Mouse (Mus musculus) CD4-positive, CD25-positive, alpha-beta regulatory T cell, adult 9 weeks (primary cell): ENCODE measurements around the gene Olfr53. TPM values are rescaled to one million over a fixed set of nuclear protein-coding genes. Genes with fewer than 3 reads are reported as not detected.

Source experiments
- polyA plus RNA-seq: library from polyadenylated mRNA; unstranded; fragments of 100-300 nt; shearing (Covaris generic); gene quantifications from one replicate; pipeline ENCODE4 v1.2.1, GENCODE M21; 2017

Gene Olfr53
- not detected for polyA plus RNA-seq

DNA sequence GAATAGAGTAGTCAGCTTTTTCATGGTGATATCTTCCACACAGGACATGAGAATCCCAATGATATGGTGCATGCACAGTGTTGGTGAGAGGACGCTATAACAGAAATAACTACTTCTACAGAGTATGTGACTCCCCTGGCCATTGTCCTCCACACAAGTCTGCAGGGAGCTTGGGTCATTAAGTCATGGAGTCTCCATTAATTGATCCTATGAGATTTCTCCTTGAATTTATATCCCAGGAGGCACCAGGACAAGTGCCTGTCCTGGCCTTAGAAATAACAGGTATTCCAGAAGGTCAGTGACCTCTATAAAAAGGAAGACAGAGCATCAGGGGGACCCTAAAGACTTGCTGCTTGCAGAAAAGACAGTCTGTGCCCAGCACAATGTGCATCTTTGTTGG lies at the start of gene Olfr53:
Gene Olfr53 (plus strand): TSS at position 301 of the 400 bp plus-strand sequence.

DNA sequence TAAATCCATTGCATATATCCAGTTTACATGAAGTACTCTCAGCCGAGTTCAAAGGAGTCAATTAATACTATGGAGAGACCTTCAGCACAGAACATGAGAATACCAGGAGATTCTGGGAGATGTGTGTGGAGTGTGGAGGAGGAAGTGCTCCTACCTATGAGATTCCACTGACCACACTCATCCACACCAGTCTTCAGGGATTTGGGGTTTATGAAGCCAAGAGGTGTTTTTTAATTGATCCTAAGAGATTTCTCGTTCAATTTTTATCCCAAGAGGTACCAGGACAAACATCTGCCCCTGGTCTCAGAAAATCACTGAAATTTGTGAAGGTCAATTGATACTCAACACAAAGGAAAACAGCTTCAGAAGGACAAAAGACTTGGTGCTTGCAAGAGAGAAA lies 45.3 kb upstream of the Olfr53 start, which contains the start of gene Olfr46:
Gene Olfr46 (plus strand): TSS at position 301 of the 400 bp plus-strand sequence.

DNA sequence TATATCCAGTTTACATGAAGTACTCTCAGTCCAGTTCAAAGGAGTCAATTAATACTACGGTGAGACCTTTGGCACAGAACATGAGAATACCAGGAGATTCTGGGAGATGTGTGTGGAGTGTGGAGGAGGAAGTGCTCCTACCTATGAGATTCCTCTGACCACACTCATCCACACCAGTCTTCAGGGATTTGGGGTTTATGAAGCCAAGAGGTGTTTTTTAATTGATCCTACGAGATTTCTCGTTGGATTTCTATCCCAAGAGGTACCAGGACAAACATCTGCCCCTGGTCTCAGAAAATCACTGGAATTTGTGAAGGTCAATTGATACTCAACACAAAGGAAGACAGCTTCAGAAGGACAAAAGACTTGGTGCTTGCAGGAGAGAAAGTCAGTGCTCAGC lies 17.6 kb upstream of the Olfr53 start, which contains the start of gene Olfr61:
Gene Olfr61 (plus strand): TSS at position 301 of the 400 bp plus-strand sequence.

DNA sequence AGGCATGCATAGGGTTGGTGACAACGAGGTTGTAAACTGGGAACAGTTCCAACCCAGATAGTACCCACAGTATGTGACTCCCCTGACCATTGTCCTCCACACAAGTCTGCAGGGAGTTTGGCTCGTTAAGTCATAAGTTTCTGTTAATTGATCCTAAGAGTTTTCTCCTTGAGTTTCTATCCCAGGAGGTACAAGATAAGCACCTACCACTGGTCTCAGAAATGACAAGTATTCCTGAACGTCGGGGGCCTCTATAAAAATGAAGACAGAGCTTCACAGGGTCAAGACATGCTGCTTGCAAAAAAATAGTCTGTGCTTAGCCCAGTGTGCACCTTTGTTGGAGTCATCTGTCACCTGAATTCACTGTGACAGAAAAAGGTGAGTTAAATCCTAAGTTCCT lies 13.4 kb downstream of the Olfr53 start, which contains the start of gene Olfr539:
Gene Olfr539 (plus strand): TSS at position 301 of the 400 bp plus-strand sequence.

DNA sequence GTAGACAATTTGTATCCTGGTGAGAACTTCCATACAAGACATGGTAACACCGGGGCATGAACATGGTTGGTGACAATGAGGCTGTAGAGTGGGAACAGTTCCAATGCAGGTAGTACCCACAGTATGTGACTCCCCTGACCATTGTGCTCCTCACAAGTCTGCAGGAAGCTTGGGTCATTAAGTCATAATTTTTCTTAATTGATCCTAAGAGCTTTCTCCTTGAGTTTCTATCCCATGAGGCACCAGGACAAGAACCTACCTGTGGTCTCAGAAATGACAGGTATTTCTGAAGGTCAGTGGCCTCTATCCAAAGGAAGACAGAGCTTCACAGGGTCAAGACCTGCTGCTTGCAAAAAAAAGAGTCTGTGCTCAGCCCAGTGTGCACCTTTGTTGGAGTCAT lies 35.4 kb downstream of the Olfr53 start, which contains the start of gene Olfr45:
Gene Olfr45 (plus strand): TSS at position 301 of the 400 bp plus-strand sequence.

DNA sequence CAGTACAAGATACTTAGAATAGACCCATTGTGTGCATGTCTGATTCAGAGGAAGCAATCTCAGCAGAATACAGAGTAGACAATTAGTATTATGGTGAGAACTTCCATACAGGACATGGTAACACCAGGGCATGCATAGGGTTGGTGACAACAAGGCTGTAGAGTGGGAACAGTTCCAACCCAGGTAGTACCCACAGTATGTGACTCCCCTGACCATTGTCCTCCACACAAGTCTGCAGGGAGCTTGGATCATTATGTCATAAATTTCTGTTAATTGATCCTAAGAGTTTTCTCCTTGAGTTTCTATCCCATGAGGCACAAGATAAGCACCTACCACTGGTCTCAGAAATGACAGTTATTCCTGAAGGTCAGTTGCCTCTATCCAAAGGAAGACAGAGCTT lies 50.7 kb downstream of the Olfr53 start, which contains the start of gene Olfr541:
Gene Olfr541 (plus strand): TSS at position 301 of the 400 bp plus-strand sequence.

Other genes starting within 250 kb of the Olfr53 start
- not detected for gene Olfr531, start 243.5 kb upstream of the Olfr53 start, polyA plus RNA-seq
- not detected for gene Olfr532, start 224.8 kb upstream of the Olfr53 start, polyA plus RNA-seq
- not detected for gene Olfr533, start 183.1 kb upstream of the Olfr53 start, polyA plus RNA-seq
- not detected for gene Olfr535, start 162.2 kb upstream of the Olfr53 start, polyA plus RNA-seq
- gene Olfr536, start 139.1 kb upstream of the Olfr53 start, polyA plus RNA-seq: not detected
- not detected for gene Olfr538, start 78.6 kb upstream of the Olfr53 start, polyA plus RNA-seq
- not detected for gene Olfr46, start 45.2 kb upstream of the Olfr53 start, polyA plus RNA-seq
- gene Olfr61, start 17.5 kb upstream of the Olfr53 start, polyA plus RNA-seq: not detected
- 0.02 TPM for gene Olfr539, start 13.5 kb downstream of the Olfr53 start, polyA plus RNA-seq
- not detected for gene Olfr45, start 35.5 kb downstream of the Olfr53 start, polyA plus RNA-seq
- gene Olfr541, start 50.8 kb downstream of the Olfr53 start, polyA plus RNA-seq: not detected
- not detected for gene Cyp2e1, start 117.3 kb downstream of the Olfr53 start, polyA plus RNA-seq
- 0.40 TPM for gene Syce1, start 141.4 kb downstream of the Olfr53 start, polyA plus RNA-seq
- gene Zfp941, start 175.7 kb downstream of the Olfr53 start, polyA plus RNA-seq: 0.46 TPM
- gene Urah, start 188.6 kb downstream of the Olfr53 start, polyA plus RNA-seq: not detected
- not detected for gene Scgb1c1, start 199.1 kb downstream of the Olfr53 start, polyA plus RNA-seq
- not detected for gene Odf3, start 201.4 kb downstream of the Olfr53 start, polyA plus RNA-seq
- gene Gm45785, start 209.9 kb downstream of the Olfr53 start, polyA plus RNA-seq: not detected
- 163 TPM for gene Ric8a, start 210.5 kb downstream of the Olfr53 start, polyA plus RNA-seq
- gene Bet1l, start 211.1 kb downstream of the Olfr53 start, polyA plus RNA-seq: 65.2 TPM
- gene Psmd13, start 235.5 kb downstream of the Olfr53 start, polyA plus RNA-seq: 270 TPM
- gene Sirt3, start 235.9 kb downstream of the Olfr53 start, polyA plus RNA-seq: 10.4 TPM